Mouse (Mus musculus) forebrain, embryonic 10.5 days (tissue): ENCODE measurements around the gene Spint2. TPM values are rescaled to one million over a fixed set of nuclear protein-coding genes. Genes with fewer than 3 reads are reported as not detected.

Source experiments
- DNase-seq: peaks from one replicate; pipeline ENCODE4 v3.0.0-alpha.2; 2017; ENCODE audit warnings: low spot score; ENCODE audit errors: extremely low spot score
- H3K27ac ChIP-seq: fragments of 300-500 bp; sonication (generic); 2 replicates; pipeline ENCODE4 v1.5.1; 2016; ENCODE audit warnings: mild to moderate bottlenecking
- H3K27me3 ChIP-seq: fragments of 300-500 bp; sonication (generic); 2 replicates; pipeline ENCODE4 v1.6.1; 2016; ENCODE audit warnings: mild to moderate bottlenecking; ENCODE audit not compliant: poor library complexity, severe bottlenecking
- H3K36me3 ChIP-seq: fragments of 300-500 bp; sonication (generic); replicated peaks from 2 replicates; pipeline ENCODE4 v1.6.1; 2016; ENCODE audit warnings: mild to moderate bottlenecking, moderate library complexity
- H3K4me1 ChIP-seq: fragments of 300-500 bp; sonication (generic); 2 replicates; pipeline ENCODE4 v1.6.1; 2016
- H3K4me3 ChIP-seq: fragments of 300-500 bp; sonication (generic); 2 replicates; pipeline ENCODE4 v1.5.1; 2016; ENCODE audit warnings: mild to moderate bottlenecking, moderate library complexity
- H3K9me3 ChIP-seq: fragments of 300-500 bp; sonication (generic); 2 replicates; pipeline ENCODE4 v1.6.1; 2016; ENCODE audit warnings: mild to moderate bottlenecking, moderate library complexity
- WGBS: fragments of 180-500 bp; shearing (Covaris S2); methylation state at CpG from one replicate; pipeline ENCODE4 v1.1.7; 2016; 5-methylcytosine and 5-hydroxymethylcytosine counted together
- polyA plus RNA-seq: library from polyadenylated mRNA; unstranded; fragments of >200 nt; fragmentation: Nextera tagmentation; extraction: Ambion mirVana; gene quantifications from 2 replicates; pipeline ENCODE4 v1.2.1, GENCODE M21; 2016

Gene Spint2
- 44.2 and 50.8 TPM in 2 replicates for polyA plus RNA-seq

DNA sequence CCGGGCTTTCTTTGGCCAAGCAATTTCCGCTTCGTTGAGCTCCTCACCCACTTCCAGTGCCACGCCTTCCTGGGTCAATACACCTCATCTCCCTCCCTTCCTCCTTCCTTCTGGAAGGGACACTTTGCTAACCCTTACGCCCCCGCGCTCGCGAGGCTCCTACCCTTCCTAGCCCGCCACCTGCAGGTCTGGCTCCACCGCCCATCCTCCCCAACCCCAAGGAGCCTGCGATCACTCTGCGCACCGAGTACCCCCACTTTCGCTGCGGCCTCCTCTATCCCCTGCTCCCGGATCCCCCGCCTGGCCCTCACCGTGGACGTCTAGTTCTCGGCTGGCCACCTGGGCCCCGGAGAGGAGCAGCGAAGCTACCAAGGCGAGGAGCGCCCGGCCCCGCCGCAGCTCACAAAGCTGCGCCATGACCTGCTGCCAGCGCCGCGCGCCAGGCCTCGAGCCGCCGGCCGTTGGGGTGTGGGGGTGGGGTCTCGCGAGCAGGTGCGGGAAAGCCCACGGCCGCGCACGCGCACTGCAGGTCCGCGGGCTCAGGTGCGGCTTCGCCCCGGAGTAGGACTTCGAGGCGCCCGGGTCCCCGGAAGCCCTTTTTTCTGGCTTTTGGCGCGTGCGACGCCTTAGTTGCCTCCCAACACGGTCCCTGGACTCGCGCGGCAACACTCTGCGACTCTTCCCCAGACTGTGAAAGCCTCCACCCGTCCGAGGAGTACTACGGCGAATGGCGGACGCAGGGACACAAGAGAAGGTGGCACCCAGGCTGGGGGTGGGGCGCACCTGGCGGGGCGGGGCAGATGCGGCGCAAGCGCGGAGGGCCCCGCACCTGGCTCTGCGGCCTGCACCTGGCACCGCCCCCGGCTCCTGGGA, at the start of gene Spint2:
Gene Spint2, minus strand, starts transcription at position 712 of the 873 bp plus-strand sequence.
- peak within 1 kb of the TSS; percentile 84 for H3K27ac ChIP-seq
- under 1% methylated on average over 80 of the region's 80 CpGs for WGBS

GRCm38 (mm10) chr7:29328984-29329383, 47.3 kb upstream of the Spint2 start:
- peaks cover 84% of the 10 kb centered on the region for H3K36me3 ChIP-seq
- WGBS: 93% methylated on average over 16 of the region's 16 CpGs

More for the DNA sequence above, at the start of gene Spint2:
- Histone ChIP-seq H3K27me3 (peaks cover 63% of the 10 kb centered on the region), H3K36me3 (no peaks in the 10 kb centered on the region), H3K4me1 (peaks cover 23% of the 10 kb centered on the region), H3K4me3 (peak within 1 kb of the TSS; percentile 73), H3K9me3 (no peaks in the 10 kb centered on the region)
- peak; percentile 48 for DNase-seq

GRCm38 (mm10) chr7:29327087-29327486, 45.4 kb upstream of the Spint2 start:
- no peak for DNase-seq
- H3K9me3 ChIP-seq: no peaks in the 10 kb centered on the region
- H3K27me3 ChIP-seq: no peaks in the 10 kb centered on the region
- no peak overlapping the region for H3K27ac ChIP-seq
- 94% methylated on average over 6 of the region's 6 CpGs for whole genome bisulfite sequencing
- H3K4me1 ChIP-seq: peaks cover under 1% of the 10 kb centered on the region
- peaks cover 83% of the 10 kb centered on the region for H3K36me3 ChIP-seq
- no peak overlapping the region for H3K4me3 ChIP-seq

More at GRCm38 (mm10) chr7:29328984-29329383, 47.3 kb upstream of the Spint2 start:
- Histone ChIP-seq H3K4me1 (peaks cover 4% of the 10 kb centered on the region), H3K9me3 (no peaks in the 10 kb centered on the region), H3K27ac (no peak overlapping the region), H3K27me3 (no peaks in the 10 kb centered on the region), H3K4me3 (no peak overlapping the region)
- DNase-seq: no peak

GRCm38 (mm10) chr7:29319337-29320307, 37.9 kb upstream of the Spint2 start:
- no peaks in the 10 kb centered on the region for H3K9me3 ChIP-seq
- peak; percentile 49 for DNase-seq
- H3K36me3 ChIP-seq: peaks cover 47% of the 10 kb centered on the region
- WGBS: 7% methylated on average over 19 of the region's 19 CpGs
- peak overlapping the region; percentile 45 for H3K4me3 ChIP-seq
- no peaks in the 10 kb centered on the region for H3K27me3 ChIP-seq
- H3K4me1 ChIP-seq: peaks cover 74% of the 10 kb centered on the region
- peak overlapping the region; percentile 95 for H3K27ac ChIP-seq

- peak; percentile 51 for DNase-seq
- no peaks in the 10 kb centered on the region for H3K9me3 ChIP-seq
- peak overlapping the region; percentile 95 for H3K27ac ChIP-seq
- 4% methylated on average over 18 of the region's 18 CpGs for WGBS
- peak overlapping the region; percentile 45 for H3K4me3 ChIP-seq
- peaks cover 50% of the 10 kb centered on the region for H3K36me3 ChIP-seq
- no peaks in the 10 kb centered on the region for H3K27me3 ChIP-seq
- H3K4me1 ChIP-seq: peaks cover 87% of the 10 kb centered on the region
Observed at GRCm38 (mm10) chr7:29318115-29318911, 36.6 kb upstream of the Spint2 start.

- Histone ChIP-seq H3K9me3 (no peaks in the 10 kb centered on the region), H3K36me3 (peaks cover 48% of the 10 kb centered on the region), H3K27ac (peak overlapping the region; percentile 95), H3K4me1 (peaks cover 95% of the 10 kb centered on the region), H3K4me3 (peak overlapping the region; percentile 45), H3K27me3 (no peaks in the 10 kb centered on the region)
- peak; percentile 87 for DNase-seq
- WGBS: 0% methylated on average over 2 of the region's 2 CpGs
Observed at GRCm38 (mm10) chr7:29317558-29317957, 35.8 kb upstream of the Spint2 start.

DNA sequence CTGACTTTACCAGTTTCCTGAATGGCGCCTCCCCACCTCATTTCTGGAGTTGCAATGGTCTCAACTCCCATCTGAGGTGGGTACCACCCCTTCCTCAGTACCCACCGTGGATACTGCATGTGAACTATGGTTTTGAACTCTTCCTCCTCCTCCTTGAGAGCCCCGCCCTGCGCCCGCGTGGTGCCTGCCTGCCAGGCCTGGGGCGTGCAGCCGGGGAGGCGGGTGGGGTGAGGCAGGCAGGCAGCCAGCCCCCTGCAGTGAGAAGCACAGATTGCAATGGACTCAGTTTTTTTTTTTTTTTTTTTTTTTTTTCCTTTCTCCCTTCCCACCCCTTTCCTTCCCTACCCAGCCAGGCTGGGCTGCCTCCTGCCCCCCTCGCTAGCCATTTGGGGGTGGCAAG, 35.3 kb upstream of the Spint2 start:
- WGBS: 4% methylated on average over 10 of the region's 10 CpGs
- H3K27me3 ChIP-seq: no peaks in the 10 kb centered on the region
- no peaks in the 10 kb centered on the region for H3K9me3 ChIP-seq
- H3K36me3 ChIP-seq: peaks cover 52% of the 10 kb centered on the region
- peak overlapping the region; percentile 45 for H3K4me3 ChIP-seq
- H3K4me1 ChIP-seq: peaks cover 96% of the 10 kb centered on the region
- peak; percentile 53 for DNase-seq
- peak overlapping the region; percentile 95 for H3K27ac ChIP-seq

- DNase-seq: no peak
- H3K4me1 ChIP-seq: peaks cover 89% of the 10 kb centered on the region
- H3K36me3 ChIP-seq: peaks cover 52% of the 10 kb centered on the region
- H3K9me3 ChIP-seq: no peaks in the 10 kb centered on the region
- peaks cover 3% of the 10 kb centered on the region; the same call in 1 of the 2 replicates for H3K27me3 ChIP-seq
- peak overlapping the region; percentile 18; the same call in 1 of the 2 replicates for H3K4me3 ChIP-seq
- WGBS: 65% methylated on average over 17 of the region's 17 CpGs
- H3K27ac ChIP-seq: peak overlapping the region; percentile 95
Observed at GRCm38 (mm10) chr7:29316137-29316734, 34.5 kb upstream of the Spint2 start.

DNA sequence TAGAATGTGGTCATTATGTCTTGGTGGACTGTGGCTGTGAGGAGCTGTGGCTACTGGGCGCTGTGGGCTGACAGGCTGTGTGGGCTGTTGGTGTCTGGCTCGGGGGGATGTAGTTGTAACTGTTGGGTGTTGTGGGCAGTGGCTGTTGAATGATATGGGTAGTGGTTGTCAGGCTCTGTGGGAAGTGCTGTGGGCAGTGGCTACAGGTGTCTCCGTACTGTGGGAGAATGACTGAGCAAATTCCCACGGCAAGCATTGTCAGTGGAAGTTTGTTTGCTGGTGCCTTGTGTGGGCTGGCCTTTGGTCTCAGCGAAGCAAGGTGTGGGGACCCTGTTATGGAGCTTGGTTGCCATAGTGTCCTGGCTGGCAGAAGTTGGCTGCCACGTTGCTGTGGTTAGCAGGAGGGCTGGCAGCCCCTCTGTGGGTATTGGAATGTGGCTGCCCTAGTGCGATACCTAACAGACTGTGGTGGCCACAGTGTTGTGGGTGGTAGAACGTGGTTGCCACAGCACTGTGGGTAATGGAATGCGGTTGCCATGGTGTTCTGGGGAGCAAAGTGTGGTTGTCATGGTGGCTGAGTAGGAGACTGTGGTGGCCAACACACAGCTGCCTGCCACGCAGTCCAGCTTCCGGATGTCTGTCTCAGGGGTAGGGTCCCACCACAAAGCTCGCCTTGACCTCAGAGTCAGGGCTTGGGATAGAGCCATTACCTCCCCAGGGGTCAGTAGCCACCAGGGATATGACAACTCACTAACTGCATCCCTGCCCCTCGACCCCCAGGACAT, 33.3 kb upstream of the Spint2 start:
- H3K27me3 ChIP-seq: peaks cover 15% of the 10 kb centered on the region
- H3K4me3 ChIP-seq: no peak overlapping the region; the same call in 1 of the 2 replicates
- H3K36me3 ChIP-seq: peaks cover 61% of the 10 kb centered on the region
- peaks cover 83% of the 10 kb centered on the region for H3K4me1 ChIP-seq
- peak overlapping the region; percentile 95 for H3K27ac ChIP-seq
- peak; percentile 56 for DNase-seq
- no peaks in the 10 kb centered on the region for H3K9me3 ChIP-seq
- 76% methylated on average over 13 of the region's 13 CpGs for WGBS

GRCm38 (mm10) chr7:29313572-29314261, 32.0 kb upstream of the Spint2 start:
- Histone ChIP-seq H3K36me3 (peaks cover 61% of the 10 kb centered on the region), H3K4me1 (peaks cover 83% of the 10 kb centered on the region), H3K9me3 (no peaks in the 10 kb centered on the region), H3K27me3 (peaks cover 29% of the 10 kb centered on the region), H3K27ac (peak overlapping the region; percentile 95), H3K4me3 (no peak overlapping the region)
- 57% methylated on average over 9 of the region's 9 CpGs for WGBS
- DNase-seq: no peak
